Mouse (Mus musculus) lung, postnatal 0 days (tissue): ENCODE data around the gene Paics.

Source experiments
- CTCF ChIP-seq: IDR thresholded peaks from 2 replicates; pipeline ENCODE4 v1.5.1; 2016; ENCODE audit warnings: antibody characterized with exemption, mild to moderate bottlenecking
- EP300 ChIP-seq: IDR thresholded peaks from 2 replicates; pipeline ENCODE4 v1.6.1; 2016; ENCODE audit warnings: antibody characterized with exemption, mild to moderate bottlenecking, control low read depth

GRCm38 (mm10) chr5:76969250-76969649 lies 18.1 kb downstream of the Paics start:
- TF ChIP-seq CTCF, result no peak
- TF ChIP-seq EP300, result no peak
